Mouse (Mus musculus): ENCODE data around the gene Rps10.

GRCm38 (mm10) chr17:27671720-27672119 is 35.3 kb upstream of the Rps10 start:
- TF ChIP-seq EP300 (IDR thresholded peaks at IDR 0.05; ENCODE audit: low read length) (no peak), CTCF (conservative IDR thresholded peaks at IDR 0.05 in 1 of 2, IDR thresholded peaks at IDR 0.05 in 1 of 2; ENCODE audit: low read depth in 2 of 2, low read length in 2 of 2) (no peak), POLR2AphosphoS2 (IDR thresholded peaks at IDR 0.05; ENCODE audit: low read depth, low read length) (no peak), ZKSCAN1 (IDR thresholded peaks at IDR 0.05; ENCODE audit: borderline replicate concordance, low read depth, low read length) (no peak), POLR2A (IDR thresholded peaks at IDR 0.05; ENCODE audit: low read depth, low read length) (no peak), KAT2A (IDR thresholded peaks at IDR 0.05; ENCODE audit: insufficient replicate concordance, low read length) (no peak), HCFC1 (IDR thresholded peaks at IDR 0.05; ENCODE audit: low read depth, low read length) (no peak), ZMIZ1 (IDR thresholded peaks at IDR 0.05; ENCODE audit: low read depth, low read length) (no peak), BHLHE40 (IDR thresholded peaks at IDR 0.05; ENCODE audit: low read depth, low read length) (no peak), ZC3H11A (IDR thresholded peaks at IDR 0.05; ENCODE audit: low read depth, low read length) (no peak), USF2 (conservative IDR thresholded peaks at IDR 0.05; ENCODE audit: low read depth, low read length) (no peak), MEF2A (IDR thresholded peaks at IDR 0.05; ENCODE audit: borderline replicate concordance, low read depth, low read length) (no peak)
